Mouse (Mus musculus) liver, postnatal 0 days (tissue): ENCODE measurements around the gene Bach2.

ENCODE experiments used
- CTCF ChIP-seq: sonication (generic); IDR thresholded peaks from 2 replicates; pipeline ENCODE4 v1.5.1; 2016; ENCODE audit warnings: antibody characterized with exemption, low read depth
- EP300 ChIP-seq: IDR thresholded peaks from 2 replicates; pipeline ENCODE4 v1.6.1; 2016; ENCODE audit warnings: antibody characterized with exemption, low read depth, mild to moderate bottlenecking

DNA sequence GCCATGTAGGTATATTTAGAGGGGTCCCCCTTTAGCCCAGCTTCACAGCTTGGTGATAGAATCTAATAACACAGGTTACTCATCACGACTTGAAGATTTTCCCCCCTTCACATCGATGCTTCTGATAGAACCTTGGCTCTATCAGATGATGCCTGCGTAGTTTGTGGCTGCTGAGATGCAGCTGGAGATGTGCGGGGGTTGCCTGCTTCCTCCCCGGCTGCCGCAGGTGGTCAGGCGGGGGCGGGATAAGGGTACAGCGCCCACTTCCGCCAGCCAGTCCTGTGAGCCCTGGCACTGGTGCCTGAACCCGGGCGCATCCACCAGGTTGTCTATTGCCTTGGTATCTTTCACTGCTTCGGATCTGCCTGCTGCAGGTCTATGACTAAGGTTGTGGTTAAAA is 19.5 kb downstream of the Bach2 start:
- TF ChIP-seq CTCF = no peak
- TF ChIP-seq EP300 = no peak
